Mouse (Mus musculus): Measurements from ENCODE around the gene Cpeb4.

DNA sequence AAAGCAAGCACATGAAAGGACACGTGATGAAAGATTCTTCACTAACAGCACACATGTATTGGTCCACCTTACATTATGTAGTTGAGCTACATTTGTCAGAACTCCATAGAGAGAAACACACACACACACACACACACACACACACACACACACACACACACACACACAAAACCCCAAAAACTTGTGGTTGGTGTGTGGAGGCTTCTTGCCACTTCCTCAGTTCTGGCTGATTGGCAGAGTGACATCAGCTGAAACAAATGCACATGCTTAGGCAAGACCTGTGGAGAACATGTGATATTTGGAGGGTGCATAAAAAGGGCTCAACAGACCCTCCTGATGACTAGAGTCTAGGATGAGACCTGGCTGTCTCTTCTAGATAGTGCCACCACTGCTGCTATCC, 92.0 kb downstream of the Cpeb4 start:
- TF ChIP-seq POLR2A (IDR thresholded peaks at IDR 0.05; ENCODE audit: control insufficient read depth, low read depth, low read length): no peak
- no peak for TF ChIP-seq CTCF (IDR thresholded peaks at IDR 0.05; ENCODE audit: control insufficient read depth, insufficient read depth, insufficient replicate concordance, low read depth, low read length)
